Mouse (Mus musculus): Measurements from ENCODE around the gene Abcb8. TPM values are rescaled to one million over a fixed set of nuclear protein-coding genes. Genes with fewer than 3 reads are reported as not detected.

Abcb8 gene
- polyA plus RNA-seq, 1 experiment from 2014 or later: 34.1 TPM

GRCm38 (mm10) chr5:24412063-24412462 lies 18.6 kb downstream of the Abcb8 start:
- no peaks in the 10 kb centered on the region for H3K9me3 ChIP-seq (ENCODE audit: control insufficient read depth, low read length)
- no peak overlapping the region for H3K4me2 ChIP-seq
- no peaks in the 10 kb centered on the region for H3K27me3 ChIP-seq (ENCODE audit: control insufficient read depth, insufficient read depth, low read length)
- ATAC-seq (ENCODE audit: low FRiP score) (no peak), DNase-seq (ENCODE audit: low spot score, missing footprints) (no peak)
- H3K36me3 ChIP-seq (ENCODE audit: control insufficient read depth, insufficient read depth, low read length): no peaks in the 10 kb centered on the region
- H3K9ac ChIP-seq (ENCODE audit: low read length): no peak overlapping the region
- WGBS: 92% methylated on average over 2 of the region's 2 CpGs
- H3K27ac ChIP-seq (ENCODE audit: low read depth, low read length): no peak overlapping the region
- no peak overlapping the region for H3K4me3 ChIP-seq (ENCODE audit: low read depth, low read length)
- no peaks in the 10 kb centered on the region for H3K4me1 ChIP-seq (ENCODE audit: control insufficient read depth, insufficient read depth, low read length)

- Histone ChIP-seq H3K4me3 (ENCODE audit: low read depth, low read length) (no peak within 1 kb of the TSS), H3K9ac (ENCODE audit: low read length) (no peak within 1 kb of the TSS), H3K27me3 (ENCODE audit: control insufficient read depth, insufficient read depth, low read length) (no peaks in the 10 kb centered on the region), H3K9me3 (ENCODE audit: control insufficient read depth, low read length) (no peaks in the 10 kb centered on the region), H3K36me3 (ENCODE audit: control insufficient read depth, insufficient read depth, low read length) (peaks cover 3% of the 10 kb centered on the region), H3K4me1 (ENCODE audit: control insufficient read depth, insufficient read depth, low read length) (no peaks in the 10 kb centered on the region), H3K4me2 (no peak within 1 kb of the TSS), H3K27ac (ENCODE audit: low read depth, low read length) (no peak within 1 kb of the TSS)
- 50% methylated on average over 11 of the region's 11 CpGs for WGBS
- ATAC-seq (ENCODE audit: low FRiP score): no peak
- DNase-seq (ENCODE audit: low spot score, missing footprints): no peak
Measured at GRCm38 (mm10) chr5:24413042-24413693, 19.7 kb downstream of the Abcb8 start, which contains the start of gene Asic3. Gene Asic3 (plus strand): TSS chr5:24413392.

GRCm38 (mm10) chr5:24413938-24414337 lies 20.5 kb downstream of the Abcb8 start:
- no peaks in the 10 kb centered on the region for H3K27me3 ChIP-seq (ENCODE audit: control insufficient read depth, insufficient read depth, low read length)
- no peak overlapping the region for H3K27ac ChIP-seq (ENCODE audit: low read depth, low read length)
- H3K4me2 ChIP-seq: no peak overlapping the region
- ATAC-seq (ENCODE audit: low FRiP score) (no peak), DNase-seq (ENCODE audit: low spot score, missing footprints) (no peak)
- H3K4me3 ChIP-seq (ENCODE audit: low read depth, low read length): no peak overlapping the region
- H3K36me3 ChIP-seq (ENCODE audit: control insufficient read depth, insufficient read depth, low read length): peaks cover 3% of the 10 kb centered on the region
- WGBS: 85% methylated on average over 13 of the region's 13 CpGs
- H3K4me1 ChIP-seq (ENCODE audit: control insufficient read depth, insufficient read depth, low read length): no peaks in the 10 kb centered on the region
- no peak overlapping the region for H3K9ac ChIP-seq (ENCODE audit: low read length)
- H3K9me3 ChIP-seq (ENCODE audit: control insufficient read depth, low read length): no peaks in the 10 kb centered on the region

GRCm38 (mm10) chr5:24416222-24416736 lies 22.8 kb downstream of the Abcb8 start:
- H3K4me2 ChIP-seq: no peak overlapping the region

GRCm38 (mm10) chr5:24417587-24417986 lies 24.1 kb downstream of the Abcb8 start:
- Histone ChIP-seq H3K9me3 (ENCODE audit: control insufficient read depth, low read length) (no peaks in the 10 kb centered on the region), H3K36me3 (ENCODE audit: control insufficient read depth, insufficient read depth, low read length) (peaks cover 7% of the 10 kb centered on the region), H3K4me2 (no peak overlapping the region), H3K27ac (ENCODE audit: low read depth, low read length) (no peak overlapping the region), H3K9ac (ENCODE audit: low read length) (no peak overlapping the region), H3K4me3 (ENCODE audit: low read depth, low read length) (no peak overlapping the region), H3K27me3 (ENCODE audit: control insufficient read depth, insufficient read depth, low read length) (no peaks in the 10 kb centered on the region), H3K4me1 (ENCODE audit: control insufficient read depth, insufficient read depth, low read length) (peaks cover 1% of the 10 kb centered on the region)
- 88% methylated on average over 10 of the region's 10 CpGs for WGBS
- ATAC-seq (ENCODE audit: low FRiP score): no peak
- no peak for DNase-seq (ENCODE audit: low spot score, missing footprints)

More at GRCm38 (mm10) chr5:24416222-24416736, 22.8 kb downstream of the Abcb8 start:
- H3K4me3 ChIP-seq (ENCODE audit: low read depth, low read length): no peak overlapping the region
- H3K27ac ChIP-seq (ENCODE audit: low read depth, low read length): no peak overlapping the region
- peaks cover 7% of the 10 kb centered on the region for H3K36me3 ChIP-seq (ENCODE audit: control insufficient read depth, insufficient read depth, low read length)
- H3K27me3 ChIP-seq (ENCODE audit: control insufficient read depth, insufficient read depth, low read length): no peaks in the 10 kb centered on the region
- H3K4me1 ChIP-seq (ENCODE audit: control insufficient read depth, insufficient read depth, low read length): no peaks in the 10 kb centered on the region
- H3K9ac ChIP-seq (ENCODE audit: low read length): no peak overlapping the region
- WGBS: 5% methylated on average over 21 of the region's 21 CpGs
- DNase-seq (ENCODE audit: low spot score, missing footprints) (peak; percentile 96), ATAC-seq (ENCODE audit: low FRiP score) (peak; percentile 68)
- H3K9me3 ChIP-seq (ENCODE audit: control insufficient read depth, low read length): no peaks in the 10 kb centered on the region

GRCm38 (mm10) chr5:24420381-24420780 lies 26.9 kb downstream of the Abcb8 start:
- no peaks in the 10 kb centered on the region for H3K27me3 ChIP-seq (ENCODE audit: control insufficient read depth, insufficient read depth, low read length)
- no peak overlapping the region for H3K4me2 ChIP-seq
- WGBS: 89% methylated on average over 9 of the region's 9 CpGs
- no peak overlapping the region for H3K9ac ChIP-seq (ENCODE audit: low read length)
- no peak for ATAC-seq (ENCODE audit: low FRiP score)
- H3K4me3 ChIP-seq (ENCODE audit: low read depth, low read length): no peak overlapping the region
- H3K4me1 ChIP-seq (ENCODE audit: control insufficient read depth, insufficient read depth, low read length): peaks cover 16% of the 10 kb centered on the region
- H3K27ac ChIP-seq (ENCODE audit: low read depth, low read length): no peak overlapping the region
- no peak for DNase-seq (ENCODE audit: low spot score, missing footprints)
- peaks cover 7% of the 10 kb centered on the region for H3K36me3 ChIP-seq (ENCODE audit: control insufficient read depth, insufficient read depth, low read length)
- H3K9me3 ChIP-seq (ENCODE audit: control insufficient read depth, low read length): no peaks in the 10 kb centered on the region

- Histone ChIP-seq H3K9me3 (ENCODE audit: control insufficient read depth, low read length) (no peaks in the 10 kb centered on the region), H3K36me3 (ENCODE audit: control insufficient read depth, insufficient read depth, low read length) (peaks cover 4% of the 10 kb centered on the region; the same call in 1 of the 2 replicates), H3K4me2 (peak within 1 kb of the TSS; percentile 79), H3K4me1 (ENCODE audit: control insufficient read depth, insufficient read depth, low read length) (peaks cover 45% of the 10 kb centered on the region), H3K27me3 (ENCODE audit: control insufficient read depth, insufficient read depth, low read length) (no peaks in the 10 kb centered on the region), H3K27ac (ENCODE audit: low read depth, low read length) (peak within 1 kb of the TSS; percentile 72), H3K4me3 (ENCODE audit: low read depth, low read length) (peak within 1 kb of the TSS; percentile 59), H3K9ac (ENCODE audit: low read length) (peak within 1 kb of the TSS; percentile 84)
- ATAC-seq (ENCODE audit: low FRiP score) (peak; percentile 93), DNase-seq (ENCODE audit: low spot score, missing footprints) (peak; percentile 100)
- WGBS: under 1% methylated on average over 46 of the region's 46 CpGs
Measured at GRCm38 (mm10) chr5:24423129-24424003, 29.9 kb downstream of the Abcb8 start, which contains the start of the genes Cdk5 and Slc4a2. Gene Cdk5 (minus strand): TSS chr5:24423530. Gene Slc4a2 (plus strand): TSS chr5:24423837.

GRCm38 (mm10) chr5:24424004-24424781 lies 30.7 kb downstream of the Abcb8 start:
- H3K9me3 ChIP-seq (ENCODE audit: control insufficient read depth, low read length): no peaks in the 10 kb centered on the region
- no peaks in the 10 kb centered on the region for H3K27me3 ChIP-seq (ENCODE audit: control insufficient read depth, insufficient read depth, low read length)
- peaks cover 49% of the 10 kb centered on the region for H3K4me1 ChIP-seq (ENCODE audit: control insufficient read depth, insufficient read depth, low read length)
- H3K27ac ChIP-seq (ENCODE audit: low read depth, low read length): peak overlapping the region; percentile 72
- no peak for ATAC-seq (ENCODE audit: low FRiP score)
- peak overlapping the region; percentile 59 for H3K4me3 ChIP-seq (ENCODE audit: low read depth, low read length)
- peak overlapping the region; percentile 76 for H3K9ac ChIP-seq (ENCODE audit: low read length)
- H3K4me2 ChIP-seq: peak overlapping the region; percentile 79
- H3K36me3 ChIP-seq (ENCODE audit: control insufficient read depth, insufficient read depth, low read length): peaks cover 2% of the 10 kb centered on the region; the same call in 1 of the 2 replicates
- DNase-seq (ENCODE audit: low spot score, missing footprints): no peak
- WGBS: 17% methylated on average over 21 of the region's 21 CpGs
